Mouse (Mus musculus): Measurements from ENCODE around the gene Zfp184. TPM values are rescaled to one million over a fixed set of nuclear protein-coding genes. Genes with fewer than 3 reads are reported as not detected.

The Zfp184 gene
- polyA plus RNA-seq, 1 experiment: not detected

DNA sequence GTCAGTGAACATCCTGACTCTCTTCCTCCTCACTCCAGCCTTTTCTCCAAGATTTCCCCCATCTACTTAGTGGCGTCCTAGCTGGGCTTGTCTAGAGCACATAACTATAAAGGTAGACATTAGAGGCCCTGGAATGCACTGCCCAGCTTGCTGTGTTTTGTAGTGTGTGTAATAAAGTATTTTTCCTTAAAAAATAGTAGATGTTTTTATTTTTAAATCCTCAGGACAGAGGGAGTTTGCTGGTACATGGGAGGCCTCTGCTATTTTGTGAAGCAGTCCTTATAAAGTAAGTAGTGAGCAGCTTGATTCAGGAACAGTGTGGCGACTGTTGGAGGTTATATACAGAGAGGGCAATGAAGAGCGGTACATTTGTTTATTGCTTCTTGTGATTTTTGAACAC lies 63.8 kb downstream of the Zfp184 start:
- H3K4me1 ChIP-seq (ENCODE audit: control insufficient read depth, insufficient read depth, insufficient read length, low read length): no peaks in the 10 kb centered on the region
- no peak overlapping the region for H3K27ac ChIP-seq (replicated peaks; ENCODE audit: low read depth, low read length)
- no peak overlapping the region for H3K4me3 ChIP-seq (ENCODE audit: insufficient read depth, low read depth, low read length)

DNA sequence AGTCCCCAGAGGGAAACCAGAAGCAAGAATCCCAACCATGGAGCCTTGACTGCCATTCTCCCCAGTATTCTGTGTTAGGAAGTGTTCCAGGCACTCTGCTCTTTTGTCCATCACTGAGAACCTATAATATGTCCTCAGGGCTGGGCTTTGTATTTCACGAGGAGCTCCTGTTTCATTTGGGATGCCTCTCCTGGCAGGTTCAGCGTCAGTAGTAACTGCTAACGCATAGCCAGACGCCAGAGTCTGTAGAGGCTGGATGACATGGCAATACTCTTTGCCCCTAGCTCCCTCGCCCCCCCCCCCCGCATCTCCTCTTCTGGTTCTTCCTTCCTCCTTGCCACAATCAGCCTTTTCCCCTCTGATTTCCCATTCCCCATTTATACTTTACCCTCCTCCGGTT lies 64.7 kb downstream of the Zfp184 start, which contains the start of gene Prss16:
Prss16 (minus strand) TSS at position 101 of the 400 bp plus-strand sequence.
- Histone ChIP-seq H3K4me1 (ENCODE audit: control insufficient read depth, insufficient read depth, insufficient read length, low read length) (no peaks in the 10 kb centered on the region), H3K27ac (replicated peaks; ENCODE audit: low read depth, low read length) (no peak within 1 kb of the TSS), H3K4me3 (ENCODE audit: insufficient read depth, low read depth, low read length) (no peak within 1 kb of the TSS)

Other genes with a start within 250 kb of the Zfp184 start
- gene Olfr1359, start 247.0 kb upstream of the Zfp184 start, polyA plus RNA-seq (2012; ENCODE audit: insufficient read depth, insufficient read length, missing spikeins): not detected in 2 replicates
- gene Hist1h2bl, start 229.0 kb upstream of the Zfp184 start, polyA plus RNA-seq (2012; ENCODE audit: insufficient read depth, insufficient read length, missing spikeins): not detected in 2 replicates
- gene Hist1h2ai, start 228.7 kb upstream of the Zfp184 start, polyA plus RNA-seq (2012; ENCODE audit: insufficient read depth, insufficient read length, missing spikeins): not detected in 2 replicates
- gene Hist1h3h, start 227.4 kb upstream of the Zfp184 start, polyA plus RNA-seq (2012; ENCODE audit: insufficient read depth, insufficient read length, missing spikeins): not detected in 2 replicates
- not detected in 2 replicates for gene Hist1h2bm, start 223.1 kb upstream of the Zfp184 start, polyA plus RNA-seq (2012; ENCODE audit: insufficient read depth, insufficient read length, missing spikeins)
- not detected in 2 replicates for gene Hist1h4j, start 210.0 kb upstream of the Zfp184 start, polyA plus RNA-seq (2012; ENCODE audit: insufficient read depth, insufficient read length, missing spikeins)
- gene Hist1h4k, start 194.6 kb upstream of the Zfp184 start, polyA plus RNA-seq (2012; ENCODE audit: insufficient read depth, insufficient read length, missing spikeins): 4.7 TPM in 1 of 2 replicates, not detected in the other
- not detected in 2 replicates for gene Hist1h2ak, start 191.3 kb upstream of the Zfp184 start, polyA plus RNA-seq (2012; ENCODE audit: insufficient read depth, insufficient read length, missing spikeins)
- not detected in 2 replicates for gene Hist1h2bn, start 191.0 kb upstream of the Zfp184 start, polyA plus RNA-seq (2012; ENCODE audit: insufficient read depth, insufficient read length, missing spikeins)
- gene Hist1h1b, start 164.5 kb upstream of the Zfp184 start, polyA plus RNA-seq (2012; ENCODE audit: insufficient read depth, insufficient read length, missing spikeins): not detected in 2 replicates
- gene Hist1h3i, start 161.7 kb upstream of the Zfp184 start, polyA plus RNA-seq (2012; ENCODE audit: insufficient read depth, insufficient read length, missing spikeins): not detected in 2 replicates
- not detected in 2 replicates for gene Hist1h2an, start 157.9 kb upstream of the Zfp184 start, polyA plus RNA-seq (2012; ENCODE audit: insufficient read depth, insufficient read length, missing spikeins)
- gene Hist1h2bp, start 157.6 kb upstream of the Zfp184 start, polyA plus RNA-seq (2012; ENCODE audit: insufficient read depth, insufficient read length, missing spikeins): not detected in 2 replicates
- gene Hist1h2bq, start 134.9 kb upstream of the Zfp184 start, polyA plus RNA-seq (2012; ENCODE audit: insufficient read depth, insufficient read length, missing spikeins): 1.3 TPM in 1 of 2 replicates, not detected in the other
- not detected in 2 replicates for gene Hist1h2ao, start 134.6 kb upstream of the Zfp184 start, polyA plus RNA-seq (2012; ENCODE audit: insufficient read depth, insufficient read length, missing spikeins)
- gene Hist1h4m, start 133.3 kb upstream of the Zfp184 start, polyA plus RNA-seq (2012; ENCODE audit: insufficient read depth, insufficient read length, missing spikeins): 2.8 TPM in 1 of 2 replicates, not detected in the other
- not detected in 2 replicates for gene Hist1h4n, start 112.9 kb upstream of the Zfp184 start, polyA plus RNA-seq (2012; ENCODE audit: insufficient read depth, insufficient read length, missing spikeins)
- not detected in 2 replicates for gene Hist1h2ap, start 111.6 kb upstream of the Zfp184 start, polyA plus RNA-seq (2012; ENCODE audit: insufficient read depth, insufficient read length, missing spikeins)
- not detected in 2 replicates for gene Hist1h2br, start 111.4 kb upstream of the Zfp184 start, polyA plus RNA-seq (2012; ENCODE audit: insufficient read depth, insufficient read length, missing spikeins)
- not detected in 2 replicates for gene Pom121l2, start 36.1 kb downstream of the Zfp184 start, polyA plus RNA-seq (2012; ENCODE audit: insufficient read depth, insufficient read length, missing spikeins)
- gene Prss16, start 64.6 kb downstream of the Zfp184 start, polyA plus RNA-seq (2012; ENCODE audit: insufficient read depth, insufficient read length, missing spikeins): not detected in 2 replicates
- not detected in 2 replicates for gene Hist1h2ah, start 90.5 kb downstream of the Zfp184 start, polyA plus RNA-seq (2012; ENCODE audit: insufficient read depth, insufficient read length, missing spikeins)
- gene Hist1h2bk, start 90.8 kb downstream of the Zfp184 start, polyA plus RNA-seq (2012; ENCODE audit: insufficient read depth, insufficient read length, missing spikeins): not detected in 2 replicates
- gene Hist1h4i, start 96.3 kb downstream of the Zfp184 start, polyA plus RNA-seq (2012; ENCODE audit: insufficient read depth, insufficient read length, missing spikeins): 1.9 and 6.6 TPM in 2 replicates
- not detected in 2 replicates for gene Hist1h2ag, start 97.8 kb downstream of the Zfp184 start, polyA plus RNA-seq (2012; ENCODE audit: insufficient read depth, insufficient read length, missing spikeins)
- gene Hist1h2bj, start 98.1 kb downstream of the Zfp184 start, polyA plus RNA-seq (2012; ENCODE audit: insufficient read depth, insufficient read length, missing spikeins): not detected in 2 replicates
- gene Vmn1r188, start 139.3 kb downstream of the Zfp184 start, polyA plus RNA-seq (2012; ENCODE audit: insufficient read depth, insufficient read length, missing spikeins): not detected in 2 replicates
- not detected in 2 replicates for gene Vmn1r189, start 160.7 kb downstream of the Zfp184 start, polyA plus RNA-seq (2012; ENCODE audit: insufficient read depth, insufficient read length, missing spikeins)
- gene Vmn1r191, start 238.9 kb downstream of the Zfp184 start, polyA plus RNA-seq (2012; ENCODE audit: insufficient read depth, insufficient read length, missing spikeins): not detected in 2 replicates
- not detected in 2 replicates for gene Vmn1r192, start 246.0 kb downstream of the Zfp184 start, polyA plus RNA-seq (2012; ENCODE audit: insufficient read depth, insufficient read length, missing spikeins)

All from brown adipose tissue, adult 24 weeks (tissue).